Mouse (Mus musculus) erythroblast, adult 5-6 weeks (primary cell): ENCODE measurements around the gene Uqcc2. TPM values are rescaled to one million over a fixed set of nuclear protein-coding genes. Genes with fewer than 3 reads are reported as not detected.

ENCODE experiments used
- ATAC-seq: replicated peaks from 2 replicates; pipeline ENCODE4 v1.8.0; 2016; ENCODE audit warnings: moderate number of reproducible peaks, mild to moderate bottlenecking, moderate TSS enrichment, inconsistent platforms; ENCODE audit not compliant: poor library complexity, low FRiP score, severe bottlenecking
- total RNA-seq, 2 experiments: library from RNA; stranded (forward) in 1 of 2; stranded (reverse) in 1 of 2; fragments of 150-400 nt in 1 of 2; fragments of 200-764, 138-1000 nt in 1 of 2; gene quantifications; 2 replicates each; pipeline versions ENCODE4 v1.2.3 to v1.2.4; 2015 to 2017; ENCODE audit warnings: low replicate concordance in 2 of 2

The Uqcc2 gene
- total RNA-seq, 2 experiments from 2014 or later: 25.6 to 37.1 TPM

- no peak for ATAC-seq
Measured at GRCm38 (mm10) chr17:27083601-27084000, 50.1 kb downstream of the Uqcc2 start.

GRCm38 (mm10) chr17:27082796-27083195 lies 50.9 kb downstream of the Uqcc2 start:
- no peak for ATAC-seq

DNA sequence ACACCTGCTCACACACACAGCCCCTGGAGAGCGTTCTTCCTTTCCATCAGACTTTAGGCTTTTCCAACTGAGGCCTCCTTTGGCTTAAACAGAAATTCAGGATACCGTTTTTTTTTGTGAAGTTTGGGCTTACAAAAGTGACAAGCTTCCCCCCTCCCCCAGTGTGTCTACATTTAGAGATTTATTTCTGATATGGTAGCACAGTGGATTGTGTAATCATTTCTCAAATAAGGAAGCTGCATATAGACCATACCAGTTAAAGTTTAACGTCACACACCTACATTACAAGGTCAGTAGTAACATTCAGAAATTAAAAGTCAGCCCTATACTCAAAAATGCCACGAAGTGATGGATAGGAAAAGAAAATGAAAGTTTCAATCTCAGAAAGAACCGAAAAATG lies 51.8 kb downstream of the Uqcc2 start:
- no peak for ATAC-seq

DNA sequence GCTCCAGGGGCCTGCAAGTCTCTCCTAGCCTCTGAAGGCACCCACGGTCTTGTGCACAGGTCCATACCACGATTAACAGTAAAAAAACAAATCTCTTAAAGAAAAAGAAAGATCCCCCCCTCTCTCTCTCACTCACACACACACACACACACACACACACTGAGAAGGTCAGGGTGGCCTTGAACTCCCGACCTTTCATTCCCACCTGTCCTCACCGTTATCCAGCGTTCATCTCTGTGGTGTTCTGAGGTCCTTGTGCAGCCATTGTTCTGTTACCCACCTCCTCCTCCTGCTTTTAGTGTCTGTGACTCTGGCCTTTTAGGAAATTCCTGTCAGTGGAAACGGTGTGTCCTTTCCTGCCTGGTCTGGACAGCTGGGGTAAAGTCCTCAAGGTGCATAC lies 55.2 kb downstream of the Uqcc2 start:
- ATAC-seq: no peak

- ATAC-seq: no peak
Measured at GRCm38 (mm10) chr17:27077920-27078319, 55.8 kb downstream of the Uqcc2 start.

DNA sequence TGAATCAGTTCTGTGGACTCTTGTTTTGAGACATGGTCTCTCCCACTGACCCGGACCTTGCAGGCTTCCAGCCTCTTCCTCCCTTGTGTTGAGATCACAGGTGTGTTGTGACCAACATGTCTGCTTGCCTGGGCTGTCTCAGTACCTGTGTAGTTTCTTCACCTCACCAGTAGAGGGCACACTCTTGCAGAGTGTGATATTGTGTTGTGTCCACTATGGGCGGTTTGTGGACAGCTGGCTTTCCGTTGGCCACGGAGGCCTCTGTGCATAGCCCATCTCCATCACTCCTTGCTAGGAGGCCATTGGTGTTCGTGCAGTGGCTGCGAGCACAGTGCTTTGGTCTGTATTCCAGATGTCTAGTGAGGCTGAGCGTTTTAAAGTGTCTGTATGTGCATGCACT lies 56.6 kb downstream of the Uqcc2 start:
- ATAC-seq: no peak

DNA sequence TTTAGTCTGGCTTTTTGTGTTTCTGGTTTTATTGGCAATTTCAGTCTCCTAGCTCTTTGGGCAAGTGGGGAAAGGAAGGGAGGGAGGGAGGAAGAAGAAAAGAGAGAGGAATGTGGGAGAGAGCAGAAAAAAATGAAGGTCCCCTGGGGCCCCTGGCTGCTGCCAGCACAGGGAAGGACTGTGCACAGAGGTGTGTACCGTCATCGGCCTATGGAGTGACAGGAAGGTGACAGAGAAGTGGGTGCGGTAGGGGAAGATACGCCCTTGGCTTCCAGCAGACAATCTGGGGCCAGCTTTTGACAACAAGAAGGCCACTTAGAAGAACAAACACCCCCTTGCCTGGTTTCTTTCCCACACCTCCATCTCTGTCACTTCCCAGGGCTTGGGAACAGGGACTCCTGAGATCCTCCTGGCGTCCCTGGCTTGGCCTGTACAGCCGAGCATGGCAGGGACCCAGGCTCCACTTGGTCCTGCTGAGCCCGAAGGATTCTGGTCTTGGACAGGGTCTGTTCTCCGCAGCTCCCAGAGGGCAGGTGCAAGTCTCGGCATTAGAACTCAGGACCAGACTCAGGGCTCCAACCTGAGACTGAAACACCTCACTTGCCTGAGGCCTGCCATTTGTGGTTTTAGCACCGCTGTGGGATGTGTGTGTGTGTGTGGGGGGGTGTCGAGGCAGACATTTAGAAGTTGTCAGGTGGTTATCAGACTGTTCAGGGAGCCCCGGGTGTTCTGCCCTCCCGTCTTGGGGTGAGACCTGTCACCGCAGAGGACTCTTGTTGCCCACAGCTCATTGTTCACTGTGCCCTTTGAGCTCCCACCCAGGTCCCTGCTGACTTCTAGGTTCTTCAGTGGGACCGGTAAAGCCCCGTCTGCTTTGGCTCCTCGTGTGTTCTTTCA lies 58.6 kb downstream of the Uqcc2 start:
- ATAC-seq: no peak

DNA sequence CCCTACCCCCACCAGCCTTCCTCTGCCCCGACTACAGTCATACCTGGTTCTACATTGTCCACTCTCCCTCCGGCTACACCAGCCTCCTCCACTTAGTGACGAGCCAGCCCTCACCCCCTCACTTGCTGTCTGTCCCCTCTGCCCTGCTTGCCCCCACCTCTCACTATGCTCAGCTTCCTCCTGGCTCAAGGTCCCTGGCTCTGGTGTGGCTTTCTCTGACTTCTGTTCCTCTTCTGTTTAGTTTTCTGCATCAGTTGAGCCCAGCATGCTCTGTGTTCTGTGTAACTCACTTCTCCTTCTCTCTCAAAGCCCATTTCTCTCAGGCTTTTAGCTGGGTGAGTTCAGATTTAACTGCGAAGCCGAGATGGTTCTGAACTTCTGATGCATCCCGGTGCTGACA lies 59.5 kb downstream of the Uqcc2 start:
- no peak for ATAC-seq

- ATAC-seq: no peak
Measured at GRCm38 (mm10) chr17:27073778-27074177, 59.9 kb downstream of the Uqcc2 start.

DNA sequence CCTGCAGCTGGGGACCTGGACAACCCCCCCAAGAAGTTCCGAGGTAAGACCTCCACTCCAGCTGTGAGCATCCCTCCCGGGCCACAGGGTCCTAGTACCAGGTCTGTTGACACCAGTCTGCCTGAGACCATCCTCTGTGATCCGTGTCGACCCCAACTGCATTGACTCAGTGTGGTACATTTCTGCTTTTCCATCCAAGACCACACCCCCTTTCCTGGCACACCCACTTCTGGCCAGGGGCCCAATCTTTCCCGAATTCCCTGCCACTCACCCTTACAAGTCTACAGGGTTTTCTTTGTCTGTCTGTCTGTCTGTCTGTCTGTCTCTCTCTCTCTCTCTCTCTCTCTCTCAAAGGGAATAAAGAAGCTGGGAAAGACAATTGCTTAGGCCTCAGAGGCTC lies 60.6 kb downstream of the Uqcc2 start:
- no peak for ATAC-seq

Other genes with a start within 250 kb of the Uqcc2 start
- 3.3 and 5.6 TPM in 2 replicates for gene Kifc5b, start 216.8 kb downstream of the Uqcc2 start, total RNA-seq (2015; ENCODE audit: low replicate concordance)
- 18.9 and 30.1 TPM in 2 replicates for gene Kifc5b, start 216.8 kb downstream of the Uqcc2 start, total RNA-seq (2017; ENCODE audit: low replicate concordance)
- 4.0 TPM in 2 replicates for gene Phf1, start 200.9 kb downstream of the Uqcc2 start, total RNA-seq (2015; ENCODE audit: low replicate concordance)
- gene Phf1, start 200.9 kb downstream of the Uqcc2 start, total RNA-seq (2017; ENCODE audit: low replicate concordance): 2.5 and 4.1 TPM in 2 replicates
- gene Cuta, start 194.3 kb downstream of the Uqcc2 start, total RNA-seq (2015; ENCODE audit: low replicate concordance): 33.6 and 59.6 TPM in 2 replicates
- 10.2 and 14.4 TPM in 2 replicates for gene Cuta, start 194.3 kb downstream of the Uqcc2 start, total RNA-seq (2017; ENCODE audit: low replicate concordance)
- gene Syngap1, start 192.7 kb downstream of the Uqcc2 start, total RNA-seq (2015; ENCODE audit: low replicate concordance): 0.42 and 2.5 TPM in 2 replicates
- gene Syngap1, start 192.7 kb downstream of the Uqcc2 start, total RNA-seq (2017; ENCODE audit: low replicate concordance): 0.60 and 5.3 TPM in 2 replicates
- gene Zbtb9, start 160.7 kb downstream of the Uqcc2 start, total RNA-seq (2015; ENCODE audit: low replicate concordance): 1.3 TPM in 1 of 2 replicates, not detected in the other
- 5.3 and 6.0 TPM in 2 replicates for gene Zbtb9, start 160.7 kb downstream of the Uqcc2 start, total RNA-seq (2017; ENCODE audit: low replicate concordance)
- gene Bak1, start 104.9 kb downstream of the Uqcc2 start, total RNA-seq (2015; ENCODE audit: low replicate concordance): 28.6 and 38.5 TPM in 2 replicates
- gene Bak1, start 104.9 kb downstream of the Uqcc2 start, total RNA-seq (2017; ENCODE audit: low replicate concordance): 6.7 and 17.0 TPM in 2 replicates
- 0.42 and 1.2 TPM in 2 replicates for gene Itpr3, start 76.6 kb downstream of the Uqcc2 start, total RNA-seq (2015; ENCODE audit: low replicate concordance)
- gene Itpr3, start 76.6 kb downstream of the Uqcc2 start, total RNA-seq (2017; ENCODE audit: low replicate concordance): 1.1 and 1.4 TPM in 2 replicates
- not detected in 2 replicates for gene Ip6k3, start 33.9 kb upstream of the Uqcc2 start, total RNA-seq (2015; ENCODE audit: low replicate concordance)
- gene Ip6k3, start 33.9 kb upstream of the Uqcc2 start, total RNA-seq (2017; ENCODE audit: low replicate concordance): not detected in 2 replicates
- 2.7 and 5.4 TPM in 2 replicates for gene Lemd2, start 70.6 kb upstream of the Uqcc2 start, total RNA-seq (2015; ENCODE audit: low replicate concordance)
- gene Lemd2, start 70.6 kb upstream of the Uqcc2 start, total RNA-seq (2017; ENCODE audit: low replicate concordance): 12.9 and 13.5 TPM in 2 replicates